Mouse (Mus musculus) right cerebral cortex, postnatal 10 days (tissue): Measurements from ENCODE around the gene Wdr34.

ENCODE experiments used
- DNase-seq, 2 experiments: peaks; one replicate each; pipeline ENCODE4 v3.0.0; 2021; ENCODE audit warnings: low spot score in 2 of 2

Wdr34 gene

GRCm38 (mm10) chr2:30032244-30032846 lies 16.3 kb downstream of the Wdr34 start:
- DNase-seq = no peak

- DNase-seq = no peak
These were observed 21.7 kb downstream of the Wdr34 start for GRCm38 (mm10) chr2:30026997-30027396.

DNA sequence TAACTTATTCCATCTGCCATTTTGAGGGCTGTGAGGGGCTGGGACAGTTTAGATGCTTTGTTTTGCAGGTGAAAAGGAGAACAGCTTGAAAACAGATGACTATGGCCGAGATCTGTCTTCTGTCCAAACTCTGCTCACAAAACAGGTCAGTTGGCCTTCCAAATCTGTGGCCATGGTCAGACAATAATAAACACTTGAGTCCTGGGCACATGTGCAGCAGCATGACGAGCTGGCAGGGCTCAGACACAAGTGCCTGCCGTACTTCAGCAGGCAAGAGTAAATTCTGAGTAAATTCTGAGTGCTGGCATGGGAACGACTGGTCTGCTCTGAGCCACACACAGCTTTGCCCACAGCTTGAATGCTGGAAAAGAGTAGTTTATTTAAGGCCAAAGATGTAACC lies 23.2 kb downstream of the Wdr34 start:
- DNase-seq = no peak

GRCm38 (mm10) chr2:30014326-30014966 lies 34.2 kb downstream of the Wdr34 start:
- DNase-seq = peak in 1 of 2 experiments; percentile 43

- peak; percentile 69 to 79 for DNase-seq
These were observed 37.8 kb downstream of the Wdr34 start for GRCm38 (mm10) chr2:30010840-30011281.

DNA sequence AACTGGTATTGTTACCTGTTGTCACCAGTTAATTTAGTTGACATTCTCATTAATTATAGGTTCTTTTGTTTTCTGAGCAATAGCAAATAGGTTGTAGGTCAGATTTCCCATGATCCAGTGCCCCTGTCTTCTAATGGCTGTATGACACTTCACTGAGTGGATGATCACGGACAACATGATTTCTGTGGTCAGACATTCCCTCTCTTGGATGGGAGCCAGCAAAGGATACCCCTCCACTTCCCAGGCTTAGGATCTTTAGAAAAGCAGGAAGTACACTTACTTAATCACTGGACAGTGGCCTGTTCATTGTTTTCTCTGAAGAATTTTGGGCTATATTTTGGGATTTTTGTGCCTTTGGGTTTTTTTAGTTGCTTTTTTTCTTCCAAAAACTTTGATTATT lies 39.6 kb downstream of the Wdr34 start:
- no peak for DNase-seq

- DNase-seq = no peak
These were observed 56.7 kb downstream of the Wdr34 start for GRCm38 (mm10) chr2:29991962-29992361.
